Mouse (Mus musculus) forebrain, embryonic 10.5 days (tissue): ENCODE results near the gene Carmil1. TPM values are rescaled to one million over a fixed set of nuclear protein-coding genes. Genes with fewer than 3 reads are reported as not detected.
"Not testable (repeated sequence)": the region's sequence is repeated elsewhere in the genome, so short reads cannot be mapped to it uniquely, and the experiment has no call there.

ENCODE experiments used
- DNase-seq: peaks from one replicate; pipeline ENCODE4 v3.0.0-alpha.2; 2017; ENCODE audit warnings: low spot score; ENCODE audit errors: extremely low spot score
- H3K27ac ChIP-seq: fragments of 300-500 bp; sonication (generic); 2 replicates; pipeline ENCODE4 v1.5.1; 2016; ENCODE audit warnings: mild to moderate bottlenecking
- H3K27me3 ChIP-seq: fragments of 300-500 bp; sonication (generic); 2 replicates; pipeline ENCODE4 v1.6.1; 2016; ENCODE audit warnings: mild to moderate bottlenecking; ENCODE audit not compliant: poor library complexity, severe bottlenecking
- H3K36me3 ChIP-seq: fragments of 300-500 bp; sonication (generic); replicated peaks from 2 replicates; pipeline ENCODE4 v1.6.1; 2016; ENCODE audit warnings: mild to moderate bottlenecking, moderate library complexity
- H3K4me1 ChIP-seq: fragments of 300-500 bp; sonication (generic); 2 replicates; pipeline ENCODE4 v1.6.1; 2016
- H3K4me3 ChIP-seq: fragments of 300-500 bp; sonication (generic); 2 replicates; pipeline ENCODE4 v1.5.1; 2016; ENCODE audit warnings: mild to moderate bottlenecking, moderate library complexity
- H3K9me3 ChIP-seq: fragments of 300-500 bp; sonication (generic); 2 replicates; pipeline ENCODE4 v1.6.1; 2016; ENCODE audit warnings: mild to moderate bottlenecking, moderate library complexity
- WGBS: fragments of 180-500 bp; shearing (Covaris S2); methylation state at CpG from one replicate; pipeline ENCODE4 v1.1.7; 2016; 5-methylcytosine and 5-hydroxymethylcytosine counted together
- polyA plus RNA-seq: library from polyadenylated mRNA; unstranded; fragments of >200 nt; fragmentation: Nextera tagmentation; extraction: Ambion mirVana; gene quantifications from 2 replicates; pipeline ENCODE4 v1.2.1, GENCODE M21; 2016

Carmil1 gene
- polyA plus RNA-seq, 1 experiment from 2014 or later = 20.7 TPM

DNA sequence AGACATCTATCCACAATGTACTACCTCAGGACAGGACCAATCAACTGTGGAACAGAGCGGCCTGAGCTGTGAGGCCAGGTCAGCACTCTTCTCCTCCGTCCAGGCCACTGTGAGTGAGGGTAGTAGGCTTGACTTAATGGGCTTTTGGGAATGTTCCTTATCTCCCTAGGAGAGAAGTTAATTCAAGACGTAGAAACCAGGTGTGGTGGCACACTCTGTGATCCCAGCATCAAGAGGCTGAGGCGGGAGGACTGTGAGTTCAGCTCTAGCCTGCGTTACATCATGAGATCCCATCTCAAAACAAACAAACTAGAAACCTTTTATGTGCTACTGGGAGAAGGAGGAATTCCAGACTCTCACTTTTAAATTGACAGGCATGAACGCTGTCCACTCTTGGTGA is 154.7 kb downstream of the Carmil1 start:
- Histone ChIP-seq H3K27me3 (no peaks in the 10 kb centered on the region), H3K9me3 (no peaks in the 10 kb centered on the region), H3K4me3 (no peak overlapping the region), H3K4me1 (peaks cover 5% of the 10 kb centered on the region; the same call in 1 of the 2 replicates), H3K27ac (no peak overlapping the region), H3K36me3 (no peaks in the 10 kb centered on the region)
- WGBS = 81% methylated on average over 6 of the region's 6 CpGs
- DNase-seq = no peak

DNA sequence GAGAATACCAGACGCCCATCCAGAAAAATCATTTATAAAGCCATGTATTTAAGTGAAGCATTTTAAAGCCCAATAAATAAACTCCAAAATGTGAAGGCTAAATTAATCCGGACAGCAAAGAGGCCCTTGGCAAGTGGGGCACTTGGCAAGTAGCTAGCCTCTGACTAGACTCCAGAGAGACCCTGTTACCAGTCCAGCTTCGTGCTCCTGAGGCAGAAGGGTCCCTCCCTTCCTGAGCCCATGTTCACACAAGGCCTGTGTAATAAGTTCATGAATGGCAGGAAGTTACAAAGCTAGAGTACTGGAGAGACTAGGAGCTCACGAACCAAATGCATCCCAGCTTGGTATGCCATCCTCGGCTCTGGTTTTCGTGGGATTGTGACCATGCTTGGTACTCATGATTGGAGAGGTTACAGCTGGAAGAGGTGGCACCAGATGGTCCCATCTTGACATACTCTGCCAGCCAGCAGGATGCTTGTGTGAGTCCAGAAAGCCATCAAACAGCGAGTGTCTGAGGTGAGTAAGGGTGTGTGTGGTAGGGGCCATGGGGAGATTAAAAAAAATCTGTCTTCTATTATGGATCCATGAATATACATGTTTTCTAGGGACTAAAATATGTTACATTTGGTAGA is 163.3 kb downstream of the Carmil1 start:
- Histone ChIP-seq H3K27ac (no peak overlapping the region), H3K27me3 (no peaks in the 10 kb centered on the region), H3K4me1 (peaks cover 5% of the 10 kb centered on the region), H3K9me3 (no peaks in the 10 kb centered on the region), H3K36me3 (no peaks in the 10 kb centered on the region), H3K4me3 (no peak overlapping the region)
- no peak for DNase-seq
- 92% methylated on average over 7 of the region's 7 CpGs for WGBS

DNA sequence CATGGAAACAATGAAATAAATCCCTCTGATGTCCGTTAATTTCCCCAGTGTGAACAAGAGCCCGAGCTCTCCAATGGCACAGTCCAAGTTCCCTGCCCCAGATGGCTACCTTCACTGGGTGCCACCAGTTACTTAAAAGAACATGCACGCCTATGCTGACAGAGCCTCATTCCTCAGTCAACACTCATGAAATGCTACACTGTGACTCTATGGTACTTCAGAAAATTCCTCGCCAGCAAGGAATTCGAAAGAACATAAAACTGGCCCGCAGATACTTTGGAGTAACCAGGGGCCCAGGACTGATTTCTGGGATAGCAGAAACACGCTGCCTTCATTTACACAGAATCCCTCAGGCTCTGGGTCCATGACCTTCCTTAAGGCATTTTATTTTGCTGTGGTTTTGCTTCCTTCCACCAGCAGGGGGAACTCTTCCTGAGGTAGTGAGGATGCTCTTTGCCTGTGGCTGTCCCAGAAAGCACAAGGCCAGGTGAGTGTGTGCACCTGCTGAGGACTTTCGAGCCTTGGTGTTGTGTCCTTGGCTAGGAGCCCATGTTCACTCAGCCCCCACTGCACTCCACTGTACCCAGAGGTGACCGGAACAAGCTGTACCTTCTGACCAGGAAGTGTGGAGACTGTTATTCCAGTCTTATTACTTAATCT is 167.8 kb downstream of the Carmil1 start:
- Histone ChIP-seq H3K27ac (no peak overlapping the region), H3K4me1 (peaks cover 5% of the 10 kb centered on the region; the same call in 1 of the 2 replicates), H3K4me3 (no peak overlapping the region), H3K36me3 (no peaks in the 10 kb centered on the region), H3K9me3 (no peaks in the 10 kb centered on the region), H3K27me3 (no peaks in the 10 kb centered on the region)
- WGBS = 76% methylated on average over 9 of the region's 9 CpGs
- peak; percentile 22 for DNase-seq

DNA sequence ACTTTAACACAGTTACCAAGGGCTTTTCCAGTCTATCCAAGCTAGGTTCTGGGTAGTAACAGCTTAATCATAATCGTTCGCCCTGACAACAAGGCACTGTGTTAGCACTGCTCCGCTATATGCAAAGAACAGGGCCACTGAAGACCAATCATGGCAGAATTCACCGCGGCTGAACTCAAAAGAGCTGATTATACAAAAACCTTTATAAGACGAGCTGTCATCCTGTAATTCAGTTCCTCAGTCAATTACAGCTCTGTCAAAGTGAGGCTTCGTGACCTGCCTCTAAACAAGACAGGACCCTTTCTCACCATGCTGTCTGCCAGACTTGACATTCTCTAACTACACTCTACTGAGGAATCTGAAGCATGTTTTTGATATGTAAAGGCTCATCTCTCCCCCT is 170.3 kb downstream of the Carmil1 start:
- WGBS = 90% methylated on average over 7 of the region's 7 CpGs
- no peak for DNase-seq
- H3K27ac ChIP-seq = no peak overlapping the region

DNA sequence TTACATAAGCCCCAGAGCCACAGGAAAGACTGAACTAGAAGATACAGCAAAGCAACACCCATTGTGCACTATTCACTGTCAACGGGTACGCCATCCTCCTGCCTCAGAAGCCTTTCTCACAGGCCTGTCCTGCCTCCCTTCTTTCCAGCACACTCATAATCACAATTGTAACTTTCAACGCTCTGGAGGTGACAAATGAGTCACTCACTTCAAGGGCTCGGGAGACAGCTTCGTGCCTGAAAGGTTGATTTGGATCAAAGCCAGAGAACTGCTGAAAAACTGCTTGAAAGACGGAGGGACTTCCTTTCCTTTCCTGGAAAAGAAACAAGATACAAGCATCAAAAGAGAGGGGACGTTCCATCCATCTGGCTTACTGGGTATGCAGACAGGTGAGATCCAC is 172.3 kb downstream of the Carmil1 start:
- no peak for DNase-seq
- H3K27me3 ChIP-seq = no peaks in the 10 kb centered on the region
- H3K27ac ChIP-seq = no peak overlapping the region
- H3K4me3 ChIP-seq = no peak overlapping the region
- WGBS = 84% methylated on average over 7 of the region's 7 CpGs
- no peaks in the 10 kb centered on the region for H3K9me3 ChIP-seq
- no peaks in the 10 kb centered on the region for H3K4me1 ChIP-seq
- no peaks in the 10 kb centered on the region for H3K36me3 ChIP-seq

More for the DNA sequence above, 170.3 kb downstream of the Carmil1 start:
- no peaks in the 10 kb centered on the region for H3K9me3 ChIP-seq
- no peaks in the 10 kb centered on the region for H3K36me3 ChIP-seq
- H3K4me3 ChIP-seq = no peak overlapping the region
- no peaks in the 10 kb centered on the region for H3K27me3 ChIP-seq
- peaks cover 3% of the 10 kb centered on the region; the same call in 1 of the 2 replicates for H3K4me1 ChIP-seq

DNA sequence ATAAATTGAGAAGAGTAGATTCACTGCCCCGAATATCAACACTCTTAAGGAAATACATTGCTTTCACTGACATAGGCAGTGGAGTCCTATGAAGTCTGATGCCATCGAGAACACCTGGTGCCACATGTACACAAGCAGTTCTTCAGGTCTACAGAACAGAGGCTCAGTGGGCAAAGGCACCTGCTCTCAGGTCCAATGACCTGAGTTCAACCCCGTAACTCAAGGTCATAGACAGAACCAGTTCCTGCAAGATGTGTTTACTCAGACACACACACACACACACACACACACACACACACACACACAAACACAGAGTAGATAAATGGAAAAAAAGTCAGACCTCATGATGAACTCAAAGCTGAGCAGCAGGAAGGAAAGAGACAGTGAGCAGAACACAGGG is 173.5 kb downstream of the Carmil1 start:
- H3K9me3 ChIP-seq = no peaks in the 10 kb centered on the region
- H3K4me3 ChIP-seq = no peak overlapping the region
- H3K27ac ChIP-seq = no peak overlapping the region
- no peaks in the 10 kb centered on the region for H3K4me1 ChIP-seq
- H3K36me3 ChIP-seq = no peaks in the 10 kb centered on the region
- DNase-seq = no peak
- WGBS = 90% methylated on average over 3 of the region's 3 CpGs
- H3K27me3 ChIP-seq = no peaks in the 10 kb centered on the region

DNA sequence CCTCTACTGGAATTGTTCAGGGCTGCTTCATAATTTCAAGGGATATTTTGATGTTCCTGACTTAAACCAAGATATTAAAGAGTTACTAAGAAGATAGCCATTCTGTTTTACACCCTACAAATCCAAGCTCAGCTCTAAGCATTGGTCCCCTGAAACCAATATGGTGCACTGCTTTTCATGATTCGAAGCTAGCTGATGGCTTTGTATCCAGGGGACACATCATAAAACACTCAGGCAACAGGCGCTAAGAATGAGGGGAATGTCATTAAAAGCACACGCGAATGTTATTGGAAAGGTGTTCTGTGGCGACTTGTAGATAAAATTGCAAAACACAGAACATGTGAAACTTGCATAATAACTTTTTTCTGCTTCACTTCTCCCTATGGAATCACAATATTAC is 174.8 kb downstream of the Carmil1 start:
- H3K27ac ChIP-seq = no peak overlapping the region
- no peaks in the 10 kb centered on the region for H3K36me3 ChIP-seq
- no peaks in the 10 kb centered on the region for H3K9me3 ChIP-seq
- no peak overlapping the region for H3K4me3 ChIP-seq
- no peaks in the 10 kb centered on the region for H3K4me1 ChIP-seq
- H3K27me3 ChIP-seq = no peaks in the 10 kb centered on the region
- no peak for DNase-seq
- WGBS = 95% methylated on average over 5 of the region's 5 CpGs

DNA sequence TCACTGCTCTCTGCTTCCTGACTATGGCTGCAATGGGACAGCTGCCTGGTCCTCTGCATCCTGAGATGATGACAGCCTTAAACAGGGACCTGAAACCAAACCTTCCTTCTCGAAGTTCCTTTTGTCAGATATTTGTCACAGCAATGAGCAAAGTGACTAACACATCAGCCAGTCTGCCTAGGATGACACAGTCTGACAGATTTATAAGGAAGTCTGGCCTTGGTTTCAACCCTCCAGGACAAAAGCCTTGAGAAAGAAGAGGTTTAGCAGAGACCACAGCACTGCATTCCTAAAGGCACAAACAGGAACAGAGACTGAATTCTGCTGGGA is 175.3 kb downstream of the Carmil1 start:
- H3K4me1 ChIP-seq = no peaks in the 10 kb centered on the region
- H3K27me3 ChIP-seq = no peaks in the 10 kb centered on the region
- no peaks in the 10 kb centered on the region for H3K9me3 ChIP-seq
- H3K27ac ChIP-seq = no peak overlapping the region
- 83% methylated on average over 1 of the region's 1 CpGs for WGBS
- no peaks in the 10 kb centered on the region for H3K36me3 ChIP-seq
- H3K4me3 ChIP-seq = no peak overlapping the region
- no peak for DNase-seq

DNA sequence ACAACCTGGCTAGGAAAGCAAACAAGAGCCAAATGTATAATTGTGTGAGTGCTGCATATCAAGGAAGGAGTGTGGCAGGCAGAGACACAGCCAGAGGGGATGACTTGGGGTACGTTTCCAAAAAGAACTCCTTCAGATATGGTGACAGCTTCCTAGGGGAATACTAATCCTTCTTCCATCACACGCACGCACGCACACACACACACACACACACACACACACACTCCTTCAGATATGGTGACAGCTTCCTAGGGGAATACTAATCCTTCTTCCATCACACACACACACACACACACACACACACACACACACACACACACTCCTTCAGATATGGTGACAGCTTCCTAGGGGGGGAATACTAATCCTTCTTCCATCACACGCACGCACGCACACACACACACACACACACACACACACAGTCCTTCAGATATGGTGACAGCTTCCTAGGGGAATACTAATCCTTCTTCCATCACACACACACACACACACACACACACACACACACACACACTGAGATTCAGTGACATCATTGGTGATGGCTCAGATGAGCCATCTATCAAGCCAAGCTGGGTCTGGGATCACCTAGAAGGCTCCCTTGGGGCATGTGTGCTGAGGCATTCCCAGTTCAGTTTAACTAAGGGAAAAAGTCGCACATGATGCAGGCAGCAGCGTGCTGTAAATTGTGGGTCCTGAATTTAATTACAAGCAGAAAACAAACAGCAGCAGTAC is 175.8 kb downstream of the Carmil1 start:
- not testable (repeated sequence) for H3K9me3 ChIP-seq, H3K4me3 ChIP-seq, H3K27me3 ChIP-seq, H3K36me3 ChIP-seq, H3K27ac ChIP-seq, DNase-seq, H3K4me1 ChIP-seq
- WGBS = 71% methylated on average over 8 of the region's 9 CpGs

DNA sequence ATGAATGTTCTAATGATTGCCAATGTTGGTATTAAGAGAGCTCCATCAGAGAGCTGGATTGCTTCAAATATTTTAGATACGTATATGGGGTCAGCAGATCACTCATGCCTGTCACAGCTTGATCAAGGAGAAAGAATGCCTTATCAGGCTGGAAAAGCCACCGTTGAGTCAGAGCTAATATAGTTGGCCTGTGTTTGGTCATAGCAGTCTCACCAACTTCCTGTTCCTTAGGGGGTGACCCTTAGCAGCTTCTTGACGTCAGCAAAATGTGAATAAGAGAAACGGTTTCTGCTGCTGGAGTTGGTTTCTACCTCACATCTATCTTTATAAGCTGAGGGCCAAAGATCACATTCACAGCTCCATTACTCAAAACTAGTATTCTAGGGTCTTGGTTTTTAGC is 176.6 kb downstream of the Carmil1 start:
- no peaks in the 10 kb centered on the region for H3K36me3 ChIP-seq
- no peak overlapping the region for H3K4me3 ChIP-seq
- no peaks in the 10 kb centered on the region for H3K4me1 ChIP-seq
- 81% methylated on average over 4 of the region's 4 CpGs for WGBS
- H3K9me3 ChIP-seq = no peaks in the 10 kb centered on the region
- no peak for DNase-seq
- H3K27me3 ChIP-seq = no peaks in the 10 kb centered on the region
- no peak overlapping the region for H3K27ac ChIP-seq

DNA sequence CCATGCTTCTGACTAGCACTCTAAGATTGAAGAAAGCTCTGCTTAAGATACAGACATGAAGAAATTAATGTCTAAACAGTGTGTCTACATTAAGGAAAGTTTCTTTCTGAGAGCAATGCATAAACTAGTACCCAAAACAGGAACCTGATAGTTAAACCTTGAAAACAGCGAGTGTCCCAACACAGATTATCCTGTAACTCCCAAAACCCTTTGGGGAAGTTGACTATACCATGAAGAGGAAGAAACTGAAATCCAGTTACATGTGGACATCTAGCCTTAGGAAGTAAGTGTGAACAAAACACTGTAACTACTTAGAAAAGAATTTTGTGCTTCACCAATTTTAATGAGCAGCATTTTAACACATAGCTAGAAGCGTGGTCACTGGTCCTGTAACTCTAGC is 177.4 kb downstream of the Carmil1 start:
- 88% methylated on average over 2 of the region's 2 CpGs for WGBS
- no peak for DNase-seq
- Histone ChIP-seq H3K9me3 (no peaks in the 10 kb centered on the region), H3K4me1 (no peaks in the 10 kb centered on the region), H3K36me3 (no peaks in the 10 kb centered on the region), H3K27ac (no peak overlapping the region), H3K4me3 (no peak overlapping the region), H3K27me3 (no peaks in the 10 kb centered on the region)

DNA sequence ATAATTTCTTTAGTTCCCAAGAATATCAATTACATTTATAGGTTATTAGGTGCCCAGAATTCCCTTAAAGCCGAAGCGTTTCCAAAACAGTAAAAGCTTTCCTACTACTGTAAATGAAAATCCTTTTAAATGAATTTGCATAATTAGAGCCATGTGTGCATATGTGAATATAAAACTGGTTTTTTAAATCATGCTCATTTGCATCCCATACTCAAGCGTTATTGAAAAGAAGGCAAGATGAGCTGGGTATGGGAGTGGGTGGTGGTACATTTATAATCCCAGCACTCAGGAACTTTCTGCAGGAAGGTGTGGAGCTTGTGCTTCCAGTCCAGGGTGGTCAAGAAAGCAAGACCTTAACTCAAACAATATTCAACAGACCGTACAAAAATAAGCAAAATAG is 178.3 kb downstream of the Carmil1 start:
- DNase-seq = no peak
- 96% methylated on average over 4 of the region's 4 CpGs for WGBS
- H3K27ac ChIP-seq = no peak overlapping the region
- no peaks in the 10 kb centered on the region for H3K27me3 ChIP-seq
- H3K4me3 ChIP-seq = no peak overlapping the region
- no peaks in the 10 kb centered on the region for H3K9me3 ChIP-seq
- H3K36me3 ChIP-seq = no peaks in the 10 kb centered on the region
- H3K4me1 ChIP-seq = no peaks in the 10 kb centered on the region
